Mouse (Mus musculus) MEL (cell line): ENCODE data around the gene Iqsec1. TPM values are rescaled to one million over a fixed set of nuclear protein-coding genes. Genes with fewer than 3 reads are reported as not detected.

ENCODE experiments used
- DNase-seq: peaks from one replicate; pipeline ENCODE4 v3.0.0; 2011; ENCODE audit warnings: low read depth, low spot score
- H3K27ac ChIP-seq: 2 replicates; pipeline ENCODE4 v1.5.1; 2012; ENCODE audit warnings: low read depth, mild to moderate bottlenecking, control low read depth, low read length, moderate library complexity; ENCODE audit not compliant: control insufficient read depth
- H3K27me3 ChIP-seq, 2 experiments: fragments of 150-350 bp in 1 of 2; sonication (generic) in 1 of 2; 2 replicates each; pipeline ENCODE4 v1.6.1; 2012; ENCODE audit warnings: low read length in 2 of 2, mild to moderate bottlenecking in 2 of 2, improper control_type of control experiment in 1 of 2, moderate library complexity in 1 of 2; ENCODE audit not compliant: insufficient read depth in 2 of 2, control insufficient read depth in 1 of 2
- H3K36me3 ChIP-seq, 2 experiments: 2 replicates each; pipeline ENCODE4 v1.6.1; 2012 to 2014; ENCODE audit warnings: low read length in 2 of 2, improper control_type of control experiment in 1 of 2, inconsistent platforms in 1 of 2, mild to moderate bottlenecking in 1 of 2; ENCODE audit not compliant: insufficient read depth in 2 of 2, control insufficient read depth in 1 of 2
- H3K4me1 ChIP-seq, 2 experiments: fragments of 150-350 bp in 1 of 2; sonication (generic) in 1 of 2; 2 replicates each; pipeline ENCODE4 v1.6.1; 2012; ENCODE audit warnings: low read length in 2 of 2, improper control_type of control experiment in 1 of 2, mild to moderate bottlenecking in 1 of 2; ENCODE audit not compliant: insufficient read depth in 2 of 2, control insufficient read depth in 1 of 2
- H3K4me3 ChIP-seq, 2 experiments: fragments of 150-350 bp in 1 of 2; sonication (generic) in 1 of 2; 2 replicates each; pipeline ENCODE4 v1.5.1; 2012; ENCODE audit warnings: low read depth in 2 of 2, low read length in 2 of 2, mild to moderate bottlenecking in 2 of 2, moderate library complexity in 2 of 2, control low read depth in 1 of 2, improper control_type of control experiment in 1 of 2; ENCODE audit not compliant: control insufficient read depth in 1 of 2, insufficient read depth in 1 of 2
- H3K79me2 ChIP-seq: 2 replicates; pipeline ENCODE4 v1.6.1; 2012; ENCODE audit warnings: mild to moderate bottlenecking, low read length, moderate library complexity; ENCODE audit not compliant: control insufficient read depth, poor library complexity, insufficient read depth
- H3K9ac ChIP-seq: 2 replicates; pipeline ENCODE4 v1.6.1; 2012; ENCODE audit warnings: low read depth, mild to moderate bottlenecking, control low read depth, low read length, moderate library complexity; ENCODE audit not compliant: control insufficient read depth, poor library complexity, severe bottlenecking
- H3K9me3 ChIP-seq: fragments of 150-350 bp; sonication (generic); replicated peaks from 2 replicates; pipeline ENCODE4 v1.6.1; 2012; ENCODE audit warnings: mild to moderate bottlenecking, low read length, improper control_type of control experiment, moderate library complexity; ENCODE audit not compliant: insufficient read depth
- BHLHE40 ChIP-seq: IDR thresholded peaks from 2 replicates; pipeline ENCODE4 v1.6.1; 2012; ENCODE audit warnings: low read depth, mild to moderate bottlenecking, inconsistent platforms, low read length, improper control_type of control experiment, borderline replicate concordance
- E2F4 ChIP-seq: IDR thresholded peaks from 2 replicates; pipeline ENCODE4 v1.6.1; 2011; ENCODE audit warnings: low read depth, low read length, improper control_type of control experiment, borderline replicate concordance
- EP300 ChIP-seq, 2 experiments: IDR thresholded peaks; 2 replicates each; pipeline ENCODE4 v1.6.1; 2011; ENCODE audit warnings: improper control_type of control experiment in 2 of 2, low read length in 2 of 2, low read depth in 1 of 2, mild to moderate bottlenecking in 1 of 2
- ETS1 ChIP-seq: IDR thresholded peaks from 2 replicates; pipeline ENCODE4 v1.6.1; 2012; ENCODE audit warnings: low read depth, mild to moderate bottlenecking, inconsistent platforms, low read length, improper control_type of control experiment, moderate library complexity
- GABPA ChIP-seq: IDR thresholded peaks from 2 replicates; pipeline ENCODE4 v1.6.1; 2012; ENCODE audit warnings: low read depth, mild to moderate bottlenecking, inconsistent platforms, low read length, improper control_type of control experiment, moderate library complexity
- GATA1 ChIP-seq: IDR thresholded peaks from 2 replicates; pipeline ENCODE4 v1.6.1; 2011; ENCODE audit warnings: low read depth, low read length, improper control_type of control experiment
- HCFC1 ChIP-seq: IDR thresholded peaks from 2 replicates; pipeline ENCODE4 v1.6.1; 2012; ENCODE audit warnings: low read depth, mild to moderate bottlenecking, inconsistent platforms, low read length, improper control_type of control experiment, moderate library complexity
- JUND ChIP-seq: IDR thresholded peaks from 2 replicates; pipeline ENCODE4 v1.6.1; 2011; ENCODE audit warnings: low read depth, mild to moderate bottlenecking, improper control_type of control experiment, low read length
- MAFK ChIP-seq: IDR thresholded peaks from 2 replicates; pipeline ENCODE4 v1.6.1; 2011; ENCODE audit warnings: low read depth, mild to moderate bottlenecking, low read length, improper control_type of control experiment, borderline replicate concordance
- MAX ChIP-seq: IDR thresholded peaks from 2 replicates; pipeline ENCODE4 v1.6.1; 2011; ENCODE audit warnings: low read length, improper control_type of control experiment
- MEF2A ChIP-seq: IDR thresholded peaks from 2 replicates; pipeline ENCODE4 v1.6.1; 2014; ENCODE audit warnings: low read depth, mild to moderate bottlenecking, inconsistent platforms, low read length, improper control_type of control experiment; ENCODE audit not compliant: poor library complexity, insufficient replicate concordance, severe bottlenecking; ENCODE audit errors: extremely low read depth
- MXI1 ChIP-seq: IDR thresholded peaks from 2 replicates; pipeline ENCODE4 v1.6.1; 2011; ENCODE audit warnings: mild to moderate bottlenecking, low read depth, low read length, improper control_type of control experiment
- MYB ChIP-seq: IDR thresholded peaks from 2 replicates; pipeline ENCODE4 v1.6.1; 2011; ENCODE audit warnings: mild to moderate bottlenecking, low read depth, low read length, improper control_type of control experiment
- NRF1 ChIP-seq: IDR thresholded peaks from 2 replicates; pipeline ENCODE4 v1.6.1; 2014; ENCODE audit warnings: low read depth, mild to moderate bottlenecking, inconsistent platforms, low read length, improper control_type of control experiment, moderate library complexity; ENCODE audit not compliant: poor library complexity, insufficient read depth, severe bottlenecking
- POLR2A ChIP-seq, 2 experiments: IDR thresholded peaks; 2 replicates each; pipeline ENCODE4 v1.6.1; 2011 to 2012; ENCODE audit warnings: low read length in 2 of 2, mild to moderate bottlenecking in 2 of 2, control low read depth in 1 of 2, improper control_type of control experiment in 1 of 2, low read depth in 1 of 2, moderate library complexity in 1 of 2; ENCODE audit not compliant: control insufficient read depth in 1 of 2, insufficient read depth in 1 of 2, poor library complexity in 1 of 2
- POLR2AphosphoS5 ChIP-seq: IDR thresholded peaks from 2 replicates; pipeline ENCODE4 v1.6.1; 2012; ENCODE audit warnings: low read depth, borderline replicate concordance, mild to moderate bottlenecking, inconsistent platforms, low read length, moderate library complexity, mixed read lengths
- RAD21 ChIP-seq: IDR thresholded peaks from 2 replicates; pipeline ENCODE4 v1.6.1; 2011; ENCODE audit warnings: mild to moderate bottlenecking, low read depth, low read length, improper control_type of control experiment
- RCOR1 ChIP-seq: IDR thresholded peaks from 2 replicates; pipeline ENCODE4 v1.6.1; 2012; ENCODE audit warnings: low read depth, mild to moderate bottlenecking, inconsistent platforms, low read length, improper control_type of control experiment
- SMC3 ChIP-seq: IDR thresholded peaks from 2 replicates; pipeline ENCODE4 v1.6.1; 2011; ENCODE audit warnings: low read depth, low read length, improper control_type of control experiment
- TBP ChIP-seq: IDR thresholded peaks from 2 replicates; pipeline ENCODE4 v1.8.0; 2011; ENCODE audit warnings: low read depth, low read length, improper control_type of control experiment
- TCF12 ChIP-seq: IDR thresholded peaks from 2 replicates; pipeline ENCODE4 v1.6.1; 2014; ENCODE audit warnings: low read depth, mild to moderate bottlenecking, inconsistent platforms, low read length, improper control_type of control experiment, moderate library complexity
- USF2 ChIP-seq, 2 experiments: IDR thresholded peaks; 2 replicates each; pipeline ENCODE4 v1.6.1; 2011 to 2012; ENCODE audit warnings: improper control_type of control experiment in 2 of 2, low read length in 2 of 2, borderline replicate concordance in 1 of 2, inconsistent platforms in 1 of 2, low read depth in 1 of 2, mild to moderate bottlenecking in 1 of 2; ENCODE audit not compliant: insufficient read depth in 1 of 2
- ZC3H11A ChIP-seq: IDR thresholded peaks from 2 replicates; pipeline ENCODE4 v1.6.1; 2012; ENCODE audit warnings: low read depth, mild to moderate bottlenecking, inconsistent platforms, low read length, improper control_type of control experiment
- ZKSCAN1 ChIP-seq: IDR thresholded peaks from 2 replicates; pipeline ENCODE4 v1.6.1; 2012; ENCODE audit warnings: low read depth, mild to moderate bottlenecking, inconsistent platforms, low read length, improper control_type of control experiment, moderate library complexity
- ZNF384 ChIP-seq: IDR thresholded peaks from 2 replicates; pipeline ENCODE4 v1.6.1; 2012; ENCODE audit warnings: low read depth, mild to moderate bottlenecking, inconsistent platforms, low read length, improper control_type of control experiment
- polyA plus RNA-seq, 2 experiments: library from polyadenylated mRNA; stranded (reverse) in 1 of 2; unstranded in 1 of 2; fragments of >175 nt in 1 of 2; fragments of >200 nt in 1 of 2; gene quantifications; 2 replicates each; pipeline versions ENCODE4 v1.2.1 to v1.2.4; 2012; ENCODE audit warnings: low replicate concordance in 2 of 2, low read depth in 1 of 2; ENCODE audit not compliant: insufficient read length in 2 of 2, insufficient read depth in 1 of 2, missing spikeins in 1 of 2
- total RNA-seq: library from RNA; depleted of rRNA; stranded (reverse); fragments of 300-350 nt; gene quantifications from 2 replicates; pipeline ENCODE4 v1.2.3, GENCODE M21; 2012

Iqsec1 gene
- total and polyA plus RNA-seq, 3 experiments = 14.8 to 73.4 (median 30.8) TPM

DNA sequence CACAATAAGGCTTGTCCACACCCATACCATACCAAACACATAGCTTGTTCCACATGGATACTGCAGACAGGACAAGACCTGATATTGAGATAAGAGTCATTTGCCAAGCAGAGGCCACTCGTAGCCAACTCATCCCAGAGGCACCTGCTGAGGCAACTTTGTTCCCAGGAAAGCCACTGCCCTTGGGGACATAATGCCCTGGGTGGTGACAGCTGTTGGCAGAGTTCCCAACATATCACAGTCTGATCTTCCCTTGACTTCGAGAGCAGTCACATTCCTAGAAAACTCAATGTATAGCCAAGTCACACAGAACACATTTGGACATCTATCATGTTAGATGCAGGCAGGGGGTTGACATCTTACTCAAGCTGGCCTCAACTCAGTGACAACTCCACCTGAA, 183.4 kb downstream of the Iqsec1 start:
- H3K4me1 ChIP-seq = no peaks in the 10 kb centered on the region
- no peak overlapping the region for H3K9ac ChIP-seq
- no peak overlapping the region for H3K4me3 ChIP-seq
- DNase-seq = no peak
- no peak overlapping the region for H3K27ac ChIP-seq
- TF ChIP-seq RCOR1 = no peak
- TF ChIP-seq TCF12 = no peak
- no peak for TF ChIP-seq GATA1
- TF ChIP-seq USF2 (IDR thresholded peaks at IDR 0.05; ENCODE audit: borderline replicate concordance in 1 of 2, insufficient read depth in 1 of 2, low read depth in 1 of 2, low read length in 2 of 2) = no peak
- no peak for TF ChIP-seq ZC3H11A
- no peak for TF ChIP-seq ZNF384
- TF ChIP-seq SMC3 = no peak
- no peak for TF ChIP-seq NRF1
- TF ChIP-seq BHLHE40 = no peak
- no peak for TF ChIP-seq MYB
- TF ChIP-seq MEF2A = no peak
- no peak for TF ChIP-seq RAD21
- TF ChIP-seq EP300 (IDR thresholded peaks at IDR 0.05; ENCODE audit: low read depth in 1 of 2, low read length in 2 of 2) = no peak
- TF ChIP-seq HCFC1 = no peak
- TF ChIP-seq POLR2A (IDR thresholded peaks at IDR 0.05; ENCODE audit: control insufficient read depth in 1 of 2, insufficient read depth in 1 of 2, low read depth in 1 of 2, low read length in 2 of 2, poor library complexity in 1 of 2) = no peak
- TF ChIP-seq MXI1 = no peak
- no peak for TF ChIP-seq GABPA
- TF ChIP-seq MAFK = no peak
- no peaks in the 10 kb centered on the region for H3K9me3 ChIP-seq
- peaks cover 0 to 5% of the 10 kb centered on the region in 2 experiments; a peak in 1 of 4 replicates for H3K27me3 ChIP-seq
- H3K36me3 ChIP-seq = no peaks in the 10 kb centered on the region
- H3K79me2 ChIP-seq = no peaks in the 10 kb centered on the region

DNA sequence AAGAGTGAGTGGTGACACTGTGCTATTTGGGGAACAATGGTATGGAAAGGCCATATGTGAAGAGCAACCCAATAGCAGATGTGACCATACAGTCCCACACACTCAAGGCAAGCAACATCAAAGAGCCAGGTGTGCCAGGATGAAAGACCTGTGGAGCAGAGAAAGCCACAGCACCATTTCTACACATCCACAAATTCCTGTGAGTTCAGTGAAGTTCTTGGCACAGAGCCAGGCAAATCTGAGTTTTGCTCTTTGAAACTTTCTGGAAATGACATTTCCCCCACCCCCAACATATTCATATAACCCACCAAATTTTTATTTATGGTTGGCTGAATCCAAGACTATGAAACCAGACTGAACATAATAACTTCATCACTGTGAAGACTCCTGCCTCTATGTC, 183.8 kb downstream of the Iqsec1 start:
- Histone ChIP-seq H3K27me3 (peaks cover 0 to 5% of the 10 kb centered on the region in 2 experiments; a peak in 1 of 4 replicates), H3K36me3 (no peaks in the 10 kb centered on the region), H3K79me2 (no peaks in the 10 kb centered on the region), H3K4me1 (no peaks in the 10 kb centered on the region), H3K9me3 (no peaks in the 10 kb centered on the region), H3K9ac (no peak overlapping the region), H3K27ac (no peak overlapping the region), H3K4me3 (no peak overlapping the region)
- DNase-seq = no peak
- no peak for TF ChIP-seq ZC3H11A
- TF ChIP-seq ZKSCAN1 = no peak
- no peak for TF ChIP-seq POLR2A (IDR thresholded peaks at IDR 0.05; ENCODE audit: control insufficient read depth in 1 of 2, insufficient read depth in 1 of 2, low read depth in 1 of 2, low read length in 2 of 2, poor library complexity in 1 of 2)
- TF ChIP-seq JUND = no peak
- no peak for TF ChIP-seq E2F4
- TF ChIP-seq POLR2AphosphoS5 = no peak
- no peak for TF ChIP-seq MAX
- no peak for TF ChIP-seq TBP
- TF ChIP-seq ETS1 = no peak
- TF ChIP-seq EP300 (IDR thresholded peaks at IDR 0.05; ENCODE audit: low read depth in 1 of 2, low read length in 2 of 2) = no peak
- no peak for TF ChIP-seq SMC3
- no peak for TF ChIP-seq HCFC1
- no peak for TF ChIP-seq GABPA
